Mouse (Mus musculus): Measurements from ENCODE around the gene Olfr1390.
"Not testable (repeated sequence)": the region's sequence is repeated elsewhere in the genome, so short reads cannot be mapped to it uniquely, and the experiment has no call there.

Gene Olfr1390

DNA sequence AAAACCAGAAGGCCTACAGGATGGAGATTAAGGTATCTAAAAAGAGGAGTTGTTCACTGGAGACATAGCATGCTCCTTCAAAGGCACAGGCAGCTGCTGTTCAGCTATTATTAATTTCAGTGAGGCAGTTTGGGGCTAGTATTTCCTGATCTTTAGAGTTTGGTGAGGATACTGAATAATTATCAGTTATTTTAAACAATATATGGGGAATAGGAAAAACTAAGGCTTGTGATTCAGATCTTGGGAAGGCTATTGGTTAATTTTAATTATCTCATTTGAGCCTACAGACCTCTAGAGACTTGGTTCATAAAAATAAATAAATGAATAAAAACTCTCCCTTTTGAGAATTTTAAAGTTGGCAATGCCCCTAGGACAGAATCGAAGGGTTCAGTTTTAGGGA lies at the start of gene Olfr1390:
Olfr1390 (plus strand) TSS at position 301 of the 400 bp plus-strand sequence.
- no peak for DNase-seq (ENCODE audit: low spot score)

DNA sequence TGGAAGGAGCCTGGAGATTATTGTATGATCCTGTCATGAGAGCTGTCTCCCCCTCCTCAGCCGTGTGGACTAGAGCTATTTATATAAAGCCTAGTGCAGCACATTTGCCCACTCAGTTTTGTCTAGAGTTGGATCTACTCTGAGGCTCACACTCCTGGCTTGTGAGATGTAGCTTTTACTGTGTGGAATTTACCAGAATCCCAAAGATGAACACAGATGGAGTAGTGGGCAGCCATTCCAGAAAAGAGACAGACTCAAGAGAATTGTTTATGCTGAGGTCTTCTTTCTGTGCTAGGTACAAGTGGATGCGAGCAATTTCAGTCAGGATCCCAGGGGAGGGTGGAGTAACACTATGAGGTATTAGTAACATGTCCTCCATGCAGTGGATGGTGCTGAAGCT lies 47.7 kb upstream of the Olfr1390 start:
- DNase-seq (ENCODE audit: low spot score): peak; percentile 14

DNA sequence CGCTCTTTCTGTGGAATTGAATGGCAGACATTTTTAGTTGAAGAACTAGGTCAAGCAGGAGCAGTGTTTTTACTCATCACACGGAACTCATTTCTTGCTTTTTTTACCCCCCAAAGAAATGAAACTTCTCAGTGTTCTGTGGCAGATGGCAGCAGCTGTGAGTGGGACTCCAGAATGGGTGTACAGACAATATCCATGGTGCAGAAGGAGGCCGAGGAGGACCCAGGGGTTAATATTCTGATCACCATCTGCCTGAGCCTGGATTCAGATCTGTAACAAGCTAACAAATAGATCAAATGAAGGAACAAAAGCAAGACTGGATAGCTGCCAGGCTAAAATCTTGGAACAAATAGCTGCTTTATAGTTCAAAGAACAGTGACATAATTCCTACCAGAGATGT lies 42.2 kb upstream of the Olfr1390 start:
- no peak for DNase-seq (ENCODE audit: low spot score)

DNA sequence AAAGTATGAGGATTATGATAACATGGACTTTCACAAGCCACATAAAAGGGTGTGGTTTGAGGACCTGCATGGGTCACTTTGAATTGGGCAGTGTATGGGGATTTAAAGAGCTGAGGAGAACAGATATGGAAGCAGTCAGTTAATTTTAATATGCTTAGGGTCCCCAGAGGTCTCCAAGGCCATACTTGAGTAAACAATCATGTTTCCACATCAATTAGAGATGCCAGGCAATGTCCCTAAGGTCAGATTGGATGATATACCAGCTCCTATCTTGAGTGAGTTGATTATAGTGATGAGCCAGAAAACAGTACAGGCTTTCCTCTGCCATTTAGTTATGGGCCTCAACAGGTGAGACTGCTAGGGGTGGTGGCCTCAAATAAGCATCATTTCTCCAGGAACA lies 30.5 kb upstream of the Olfr1390 start, which contains the start of gene Olfr10:
Olfr10 (plus strand) TSS at position 301 of the 400 bp plus-strand sequence.
- DNase-seq (ENCODE audit: low spot score): no peak

DNA sequence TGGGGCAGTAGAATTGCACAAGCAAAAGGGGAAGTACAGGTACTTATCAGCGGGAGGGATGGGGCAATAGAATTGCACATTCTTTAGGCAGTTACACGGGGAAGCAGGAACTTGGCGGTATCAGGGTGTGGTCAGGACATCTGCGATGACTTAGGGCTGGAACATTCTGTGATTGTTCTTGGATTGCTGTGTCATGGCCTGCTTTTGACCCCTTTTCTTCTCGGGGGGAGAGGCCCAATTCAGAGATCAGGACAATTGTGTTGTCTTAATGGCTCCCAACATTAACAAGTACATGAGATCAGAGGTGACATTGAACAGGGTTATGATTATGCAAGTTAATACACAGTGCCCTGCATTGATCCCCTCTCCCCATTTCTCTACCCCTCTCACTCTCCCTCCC lies 26.4 kb upstream of the Olfr1390 start:
- not testable (repeated sequence) for DNase-seq (ENCODE audit: low spot score)

DNA sequence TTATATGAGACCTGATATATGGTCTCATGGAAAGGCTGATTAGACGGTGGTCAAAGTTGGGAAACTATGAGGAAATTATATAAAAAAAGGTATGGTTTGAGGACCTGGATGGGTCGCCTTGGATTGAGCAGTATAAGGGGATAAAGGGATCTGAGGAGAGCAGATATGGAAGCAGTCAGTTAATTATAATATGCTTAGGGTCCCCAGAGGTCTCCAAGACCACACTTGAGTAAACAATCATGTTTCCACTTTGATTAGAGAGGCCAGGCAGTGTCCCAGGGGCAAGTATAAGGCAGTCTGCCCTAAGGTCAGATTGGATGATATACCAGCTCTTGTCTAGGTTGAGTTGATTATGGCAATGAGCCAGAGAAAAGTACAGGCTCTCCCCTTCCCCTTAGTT lies 12.5 kb upstream of the Olfr1390 start, which contains the start of gene Olfr1391:
Olfr1391 (plus strand) TSS at position 301 of the 400 bp plus-strand sequence.
- no peak for DNase-seq (ENCODE audit: low spot score)

DNA sequence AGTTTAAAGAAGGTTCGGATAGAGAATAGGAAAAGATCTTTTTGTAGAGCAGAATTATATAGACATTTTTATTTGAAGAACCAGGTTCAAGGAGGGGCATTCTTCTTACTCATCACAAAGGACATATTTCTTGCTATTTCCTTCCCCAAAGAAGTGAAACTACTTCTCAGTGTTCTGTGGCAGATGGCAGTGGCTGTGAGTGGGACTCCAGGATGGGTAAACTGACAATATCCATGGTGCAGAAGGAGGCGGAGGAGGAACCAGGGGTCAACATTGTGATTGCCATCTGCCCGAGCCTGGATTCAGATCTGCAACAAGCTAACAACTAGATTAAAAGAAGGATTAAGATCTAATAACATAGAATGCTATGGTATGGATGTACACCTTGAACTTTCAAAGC lies 8.3 kb upstream of the Olfr1390 start:
- no peak for DNase-seq (ENCODE audit: low spot score)

DNA sequence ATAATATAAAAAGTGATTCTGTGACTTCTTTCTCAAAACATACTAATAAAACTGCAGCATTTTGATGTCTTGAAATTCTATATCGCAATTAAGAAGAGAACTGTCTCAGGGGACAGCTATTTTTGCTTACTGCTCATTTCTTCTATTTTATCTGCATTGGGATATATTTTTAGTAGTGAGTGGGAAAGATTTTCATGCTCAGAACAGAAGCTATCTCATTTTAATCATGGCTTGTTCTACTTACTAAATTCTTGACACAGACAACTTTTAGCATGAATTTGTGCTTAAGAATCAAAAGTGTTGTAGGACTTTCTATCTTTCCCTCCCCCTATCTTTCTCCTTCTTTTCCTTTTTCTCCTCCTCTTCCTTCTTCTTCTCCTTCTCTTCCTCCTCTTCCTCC lies 5.3 kb upstream of the Olfr1390 start:
- no peak for DNase-seq (ENCODE audit: low spot score)

DNA sequence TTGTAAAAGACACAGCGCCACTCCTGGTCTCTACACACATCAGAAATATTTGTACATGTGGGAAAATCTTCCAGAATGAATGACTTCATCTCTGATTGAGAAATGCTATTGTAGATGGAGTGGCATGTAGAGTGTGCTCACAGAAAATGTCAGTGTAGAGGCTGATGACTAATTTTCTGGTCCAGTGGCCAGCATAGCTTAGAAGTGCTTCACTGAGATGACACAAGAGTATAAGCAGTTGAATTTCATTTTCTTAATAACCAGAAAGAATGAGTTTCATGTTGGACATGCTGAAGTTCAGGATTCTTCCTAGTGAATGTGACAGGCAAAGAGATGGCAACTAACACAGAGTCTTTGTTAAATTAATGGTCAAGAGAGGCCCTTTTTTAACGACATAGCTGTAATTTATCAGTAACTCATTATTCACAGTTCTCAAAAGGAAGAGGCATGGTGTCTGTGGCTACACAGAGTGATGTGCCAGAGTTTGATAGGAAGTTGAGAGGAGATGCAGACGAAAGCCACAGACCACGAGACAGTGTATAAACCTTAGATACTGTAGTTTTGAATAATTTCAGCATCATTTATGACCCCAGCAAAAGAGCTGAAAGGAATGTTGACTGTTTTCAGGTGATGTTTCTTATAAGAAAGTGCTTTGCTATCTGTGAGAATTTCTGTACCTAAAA lies 2.3 kb downstream of the Olfr1390 start:
- DNase-seq (ENCODE audit: low spot score): no peak

DNA sequence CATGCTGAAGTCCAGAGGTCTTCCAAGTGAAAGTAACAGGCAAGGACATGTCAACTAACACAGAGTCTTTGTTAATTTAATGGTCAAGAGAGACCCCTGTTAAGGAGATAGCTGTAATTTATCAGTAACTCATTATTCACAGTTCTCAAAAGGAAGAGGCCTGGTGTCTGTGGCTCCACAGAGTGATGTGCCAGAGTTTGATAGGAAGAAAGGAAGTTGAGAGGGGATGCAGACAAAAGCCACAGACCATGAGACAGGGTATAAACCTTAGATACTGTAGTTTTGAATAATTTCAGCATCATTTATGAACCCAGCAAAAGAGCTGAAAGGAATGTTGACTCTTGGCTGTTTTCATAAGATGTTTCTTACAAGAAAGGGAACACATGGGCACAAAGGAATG lies 48.1 kb downstream of the Olfr1390 start:
- DNase-seq (ENCODE audit: low spot score): no peak

DNA sequence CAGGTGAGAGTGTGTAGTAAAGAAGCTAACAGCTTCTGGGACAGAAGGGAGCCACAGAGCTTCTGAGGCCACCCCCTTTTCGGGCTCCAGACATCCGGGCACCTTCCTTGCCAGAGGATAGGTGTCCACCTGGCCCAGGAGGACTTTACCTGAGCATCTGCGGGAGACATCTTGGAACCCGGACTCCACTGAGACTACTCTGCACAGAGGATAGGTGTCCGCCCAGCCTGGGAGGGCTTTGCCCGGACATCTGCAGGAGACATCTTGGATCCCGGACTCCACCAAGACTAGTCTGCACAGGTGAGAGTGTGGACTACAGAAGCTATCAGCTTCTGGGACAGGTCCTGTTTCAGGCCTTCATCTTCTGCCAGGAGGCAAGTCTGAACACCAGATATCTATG lies 51.1 kb downstream of the Olfr1390 start:
- DNase-seq (ENCODE audit: low spot score): not testable (repeated sequence)
